Mouse (Mus musculus): ENCODE measurements around the gene Tcl1b1. TPM values are rescaled to one million over a fixed set of nuclear protein-coding genes. Genes with fewer than 3 reads are reported as not detected.

Gene Tcl1b1
- polyA plus RNA-seq (2014; fragmentation: Illumina TruSeq; extraction: RNeasy Lipid Tissue Mini Kit (QIAGEN cat#74804); ENCODE audit: low read depth, low replicate concordance): not detected

DNA sequence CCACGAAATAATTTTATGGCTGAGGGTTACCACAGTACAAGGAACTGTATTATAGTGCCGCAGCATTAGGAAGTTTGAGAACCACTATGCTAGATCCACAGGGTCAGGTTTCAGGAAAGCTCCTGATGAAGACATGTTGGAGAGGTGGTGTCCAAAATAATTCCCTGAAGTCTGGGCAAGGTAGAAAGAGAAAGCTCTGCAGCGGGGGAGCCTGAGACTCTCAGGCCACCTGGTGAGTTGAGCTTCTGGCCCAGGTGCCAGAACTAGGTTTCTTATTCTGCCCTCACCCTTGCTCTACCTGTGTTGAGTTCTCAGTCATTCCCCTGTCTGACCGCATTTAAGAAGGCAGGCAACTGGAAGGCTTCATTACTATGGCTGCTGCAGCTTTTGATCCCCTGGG, at the start of gene Tcl1b1:
TSS of gene Tcl1b1 (plus strand) at position 301 of the 400 bp plus-strand sequence.

GRCm38 (mm10) chr12:105145714-105146113, 13.8 kb upstream of the Tcl1b1 start, which contains the start of gene Tcl1b2:
Gene Tcl1b2 (plus strand): TSS chr12:105146014.

DNA sequence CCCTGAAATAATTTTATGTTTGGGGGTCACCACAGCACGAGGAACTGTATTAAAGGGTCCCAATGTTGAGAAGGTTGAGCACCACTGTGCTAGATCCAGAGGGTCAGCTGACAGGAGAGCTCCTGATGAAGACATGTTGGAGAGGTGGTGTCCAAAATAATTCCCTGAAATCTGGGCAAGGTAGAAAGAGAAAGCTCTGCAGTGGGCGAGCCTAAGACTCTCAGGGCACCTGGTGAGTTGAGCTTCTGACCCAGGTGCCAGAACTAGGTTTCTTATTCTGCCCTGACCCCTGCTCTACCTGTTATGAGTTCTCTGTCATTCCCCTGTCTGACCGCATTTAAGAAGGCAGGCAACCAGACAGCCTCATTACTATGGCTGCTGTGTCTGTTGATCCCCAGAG, 16.6 kb downstream of the Tcl1b1 start, which contains the start of gene Tcl1b5:
TSS of gene Tcl1b5 (plus strand) at position 301 of the 400 bp plus-strand sequence.

DNA sequence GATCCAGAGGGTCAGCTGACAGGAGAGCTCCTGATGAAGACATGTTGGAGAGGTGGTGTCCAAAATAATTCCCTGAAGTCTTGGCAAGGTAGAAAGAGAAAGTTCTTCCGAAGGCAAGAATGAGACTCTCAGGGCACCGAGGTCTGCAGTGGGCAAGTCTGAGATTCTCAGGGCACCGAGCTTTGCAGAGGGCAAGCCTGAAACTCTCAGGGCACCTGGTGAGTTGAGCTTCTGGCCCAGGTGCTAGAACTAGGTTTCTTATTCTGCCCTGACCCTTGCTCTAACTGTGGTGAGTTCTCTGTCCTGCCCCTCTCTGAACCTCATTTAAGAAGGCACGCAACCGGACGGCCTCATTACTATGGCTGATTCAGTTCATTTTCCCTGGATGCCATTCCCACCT, 31.3 kb downstream of the Tcl1b1 start, which contains the start of gene Tcl1b3:
TSS of gene Tcl1b3 (plus strand) at position 301 of the 400 bp plus-strand sequence.

GRCm38 (mm10) chr12:105201657-105202056, 42.2 kb downstream of the Tcl1b1 start, which contains the start of gene Tcl1b4:
Gene Tcl1b4 (plus strand): TSS chr12:105201957.

Other genes starting within 250 kb of the Tcl1b1 start
- 1.2 TPM for gene Syne3, start 149.9 kb upstream of the Tcl1b1 start, polyA plus RNA-seq (2014; fragmentation: Illumina TruSeq; extraction: RNeasy Lipid Tissue Mini Kit (QIAGEN cat#74804); ENCODE audit: low read depth, low replicate concordance)
- 26.5 TPM for gene Glrx5, start 127.0 kb upstream of the Tcl1b1 start, polyA plus RNA-seq (2014; fragmentation: Illumina TruSeq; extraction: RNeasy Lipid Tissue Mini Kit (QIAGEN cat#74804); ENCODE audit: low read depth, low replicate concordance)
- gene Tcl1b2, start 13.7 kb upstream of the Tcl1b1 start, polyA plus RNA-seq (2014; fragmentation: Illumina TruSeq; extraction: RNeasy Lipid Tissue Mini Kit (QIAGEN cat#74804); ENCODE audit: low read depth, low replicate concordance): not detected
- gene Tcl1b5, start 16.7 kb downstream of the Tcl1b1 start, polyA plus RNA-seq (2014; fragmentation: Illumina TruSeq; extraction: RNeasy Lipid Tissue Mini Kit (QIAGEN cat#74804); ENCODE audit: low read depth, low replicate concordance): not detected
- not detected for gene Tcl1b3, start 31.4 kb downstream of the Tcl1b1 start, polyA plus RNA-seq (2014; fragmentation: Illumina TruSeq; extraction: RNeasy Lipid Tissue Mini Kit (QIAGEN cat#74804); ENCODE audit: low read depth, low replicate concordance)
- not detected for gene Tcl1b4, start 42.3 kb downstream of the Tcl1b1 start, polyA plus RNA-seq (2014; fragmentation: Illumina TruSeq; extraction: RNeasy Lipid Tissue Mini Kit (QIAGEN cat#74804); ENCODE audit: low read depth, low replicate concordance)
- not detected for gene Tcl1, start 63.1 kb downstream of the Tcl1b1 start, polyA plus RNA-seq (2014; fragmentation: Illumina TruSeq; extraction: RNeasy Lipid Tissue Mini Kit (QIAGEN cat#74804); ENCODE audit: low read depth, low replicate concordance)
- not detected for gene Tunar, start 174.2 kb downstream of the Tcl1b1 start, polyA plus RNA-seq (2014; fragmentation: Illumina TruSeq; extraction: RNeasy Lipid Tissue Mini Kit (QIAGEN cat#74804); ENCODE audit: low read depth, low replicate concordance)